Mouse (Mus musculus): ENCODE measurements around the gene Sec16b. TPM values are rescaled to one million over a fixed set of nuclear protein-coding genes. Genes with fewer than 3 reads are reported as not detected.

The Sec16b gene
- polyA plus RNA-seq, 1 experiment = 1.6 TPM

DNA sequence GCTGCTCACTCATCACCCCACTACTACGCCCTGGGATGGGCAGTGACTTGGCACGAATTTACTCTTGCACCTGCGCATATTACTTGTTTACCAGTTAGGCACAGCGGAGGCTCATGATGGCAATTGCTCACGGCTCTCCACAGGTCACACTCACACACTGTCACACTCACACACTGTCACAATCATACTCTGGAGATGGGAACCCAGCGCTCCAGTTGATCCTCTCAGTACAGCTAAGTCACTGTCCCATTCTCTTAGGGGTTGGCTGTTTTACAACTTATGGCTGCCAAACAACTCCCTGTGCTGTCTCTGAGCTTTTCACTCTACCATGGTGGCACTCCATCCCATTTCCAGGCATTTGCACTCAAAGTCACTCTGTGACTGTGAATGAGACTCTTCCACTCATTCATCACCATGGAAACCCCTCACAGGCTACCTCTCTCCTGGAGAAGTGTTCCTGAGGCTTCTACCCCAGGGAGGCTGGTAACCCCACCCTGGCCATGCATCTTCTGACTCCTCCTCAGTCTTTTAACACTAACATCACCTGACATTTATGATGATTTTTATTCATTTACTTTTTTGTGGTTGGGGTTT lies 5.1 kb upstream of the Sec16b start:
- TF ChIP-seq POLR2A (IDR thresholded peaks at IDR 0.05; ENCODE audit: borderline replicate concordance, control insufficient read depth, low read depth, low read length) = no peak
- no peak for TF ChIP-seq CTCF (IDR thresholded peaks at IDR 0.05; ENCODE audit: control insufficient read depth, insufficient read depth, low read length)
- H3K4me3 ChIP-seq (replicated peaks; ENCODE audit: control insufficient read depth, low read depth, low read length) = no peak overlapping the region
- WGBS = 91% methylated on average over 6 of the region's 6 CpGs

GRCm38 (mm10) chr1:157503071-157503470 lies 3.5 kb upstream of the Sec16b start:
- WGBS = 76% methylated on average over 6 of the region's 6 CpGs
- TF ChIP-seq CTCF (IDR thresholded peaks at IDR 0.05; ENCODE audit: control insufficient read depth, insufficient read depth, low read length) (no peak), POLR2A (IDR thresholded peaks at IDR 0.05; ENCODE audit: borderline replicate concordance, control insufficient read depth, low read depth, low read length) (no peak)
- no peaks in the 10 kb centered on the region; the same call in 1 of the 2 replicates for H3K4me1 ChIP-seq (ENCODE audit: control insufficient read depth, insufficient read depth, low read length)
- no peak overlapping the region for H3K27ac ChIP-seq (ENCODE audit: control insufficient read depth, insufficient read depth, low read depth, low read length, poor library complexity)
- no peak overlapping the region for H3K4me3 ChIP-seq (replicated peaks; ENCODE audit: control insufficient read depth, low read depth, low read length)

More for the DNA sequence above, 5.1 kb upstream of the Sec16b start:
- H3K4me1 ChIP-seq (ENCODE audit: control insufficient read depth, insufficient read depth, low read length) = no peaks in the 10 kb centered on the region; the same call in 1 of the 2 replicates
- no peak overlapping the region for H3K27ac ChIP-seq (ENCODE audit: control insufficient read depth, insufficient read depth, low read depth, low read length, poor library complexity)

DNA sequence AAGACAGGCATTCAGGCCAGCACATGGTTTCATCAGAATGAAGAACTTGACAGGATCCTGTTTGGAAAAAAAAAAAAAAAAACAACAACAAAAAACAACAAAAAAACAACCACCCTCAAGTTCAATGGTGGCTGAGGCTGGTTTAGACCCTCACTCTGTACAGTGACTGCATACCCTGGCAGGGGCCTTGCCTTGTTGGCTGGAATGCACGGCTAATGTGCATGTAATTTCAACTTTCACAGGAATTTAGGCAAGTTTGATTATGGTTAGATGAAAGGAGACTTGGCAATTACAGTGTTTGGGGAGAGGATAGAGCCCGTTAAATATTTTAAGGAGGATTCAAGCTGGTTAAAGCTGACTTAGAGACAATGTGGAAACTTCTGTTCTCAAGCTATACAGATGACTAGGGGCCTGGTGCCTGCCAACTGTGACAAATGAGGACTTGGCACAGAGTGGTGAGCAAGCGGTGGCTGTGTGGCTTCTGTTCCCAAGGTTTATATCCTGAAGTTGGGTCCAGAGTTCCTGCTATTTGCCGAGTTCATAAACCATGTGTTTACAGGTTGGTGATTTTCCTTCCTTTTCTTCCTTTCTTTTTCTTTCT lies 567 bp downstream of the Sec16b start:
- H3K4me3 ChIP-seq (replicated peaks; ENCODE audit: control insufficient read depth, low read depth, low read length) = no peak overlapping the region
- 69% methylated on average over 4 of the region's 4 CpGs for whole genome bisulfite sequencing
- no peaks in the 10 kb centered on the region for H3K4me1 ChIP-seq (ENCODE audit: control insufficient read depth, insufficient read depth, low read length)
- no peak overlapping the region for H3K27ac ChIP-seq (ENCODE audit: control insufficient read depth, insufficient read depth, low read depth, low read length, poor library complexity)
- TF ChIP-seq CTCF (IDR thresholded peaks at IDR 0.05; ENCODE audit: control insufficient read depth, insufficient read depth, low read length) (no peak), POLR2A (IDR thresholded peaks at IDR 0.05; ENCODE audit: borderline replicate concordance, control insufficient read depth, low read depth, low read length) (no peak)

GRCm38 (mm10) chr1:157507814-157508213 lies 1.3 kb downstream of the Sec16b start:
- WGBS = 82% methylated on average over 5 of the region's 5 CpGs
- Histone ChIP-seq H3K27ac (ENCODE audit: control insufficient read depth, insufficient read depth, low read depth, low read length, poor library complexity) (no peak overlapping the region), H3K4me1 (ENCODE audit: control insufficient read depth, insufficient read depth, low read length) (no peaks in the 10 kb centered on the region), H3K4me3 (replicated peaks; ENCODE audit: control insufficient read depth, low read depth, low read length) (no peak overlapping the region)
- no peak for TF ChIP-seq CTCF (IDR thresholded peaks at IDR 0.05; ENCODE audit: control insufficient read depth, insufficient read depth, low read length)
- no peak for TF ChIP-seq POLR2A (IDR thresholded peaks at IDR 0.05; ENCODE audit: borderline replicate concordance, control insufficient read depth, low read depth, low read length)

DNA sequence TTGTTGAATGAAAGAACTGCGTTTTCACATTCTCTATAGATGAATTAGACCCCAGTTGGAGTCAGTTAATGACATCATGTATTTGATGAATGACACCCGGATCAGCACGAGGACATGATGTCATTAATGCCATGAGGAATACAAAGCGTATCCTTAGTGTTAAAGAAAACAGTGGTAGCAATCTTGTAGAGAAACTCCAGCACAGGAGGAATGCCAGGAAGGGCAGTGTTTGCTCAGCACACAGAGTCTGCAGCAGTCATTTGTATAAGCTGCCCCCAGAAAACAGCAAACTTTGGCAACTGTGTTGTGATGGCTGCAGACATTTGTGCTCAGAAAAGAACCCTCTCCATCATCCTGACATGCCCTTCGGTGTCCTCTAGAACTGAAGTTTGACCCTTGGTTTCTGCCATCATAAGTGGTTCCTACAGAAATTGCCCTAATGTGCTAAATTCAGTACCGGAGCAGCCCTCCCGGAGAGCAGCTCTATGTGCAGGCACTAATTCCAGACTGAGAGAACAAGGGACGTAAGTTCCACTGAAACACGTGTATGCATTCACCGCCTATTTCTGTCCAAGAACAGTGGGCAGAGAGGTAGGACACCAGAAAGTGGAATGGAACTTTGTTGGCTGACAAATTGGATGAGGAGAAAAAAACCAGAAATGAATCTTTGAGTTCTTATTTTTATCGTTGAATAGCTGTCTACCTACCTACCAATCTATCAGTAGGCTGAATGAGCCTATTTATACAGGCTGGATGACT lies 6.3 kb downstream of the Sec16b start:
- TF ChIP-seq CTCF (IDR thresholded peaks at IDR 0.05; ENCODE audit: control insufficient read depth, insufficient read depth, low read length) (no peak), POLR2A (IDR thresholded peaks at IDR 0.05; ENCODE audit: borderline replicate concordance, control insufficient read depth, low read depth, low read length) (no peak)
- no peaks in the 10 kb centered on the region for H3K4me1 ChIP-seq (ENCODE audit: control insufficient read depth, insufficient read depth, low read length)
- H3K27ac ChIP-seq (ENCODE audit: control insufficient read depth, insufficient read depth, low read depth, low read length, poor library complexity) = no peak overlapping the region
- 87% methylated on average over 11 of the region's 11 CpGs for WGBS
- no peak overlapping the region for H3K4me3 ChIP-seq (replicated peaks; ENCODE audit: control insufficient read depth, low read depth, low read length)

- Histone ChIP-seq H3K4me3 (replicated peaks; ENCODE audit: control insufficient read depth, low read depth, low read length) (no peak overlapping the region), H3K4me1 (ENCODE audit: control insufficient read depth, insufficient read depth, low read length) (no peaks in the 10 kb centered on the region), H3K27ac (ENCODE audit: control insufficient read depth, insufficient read depth, low read depth, low read length, poor library complexity) (no peak overlapping the region)
- TF ChIP-seq CTCF (IDR thresholded peaks at IDR 0.05; ENCODE audit: control insufficient read depth, insufficient read depth, low read length) (no peak), POLR2A (IDR thresholded peaks at IDR 0.05; ENCODE audit: borderline replicate concordance, control insufficient read depth, low read depth, low read length) (no peak)
- WGBS = 67% methylated on average over 9 of the region's 9 CpGs
Measured at GRCm38 (mm10) chr1:157513559-157513958, 7.0 kb downstream of the Sec16b start.

DNA sequence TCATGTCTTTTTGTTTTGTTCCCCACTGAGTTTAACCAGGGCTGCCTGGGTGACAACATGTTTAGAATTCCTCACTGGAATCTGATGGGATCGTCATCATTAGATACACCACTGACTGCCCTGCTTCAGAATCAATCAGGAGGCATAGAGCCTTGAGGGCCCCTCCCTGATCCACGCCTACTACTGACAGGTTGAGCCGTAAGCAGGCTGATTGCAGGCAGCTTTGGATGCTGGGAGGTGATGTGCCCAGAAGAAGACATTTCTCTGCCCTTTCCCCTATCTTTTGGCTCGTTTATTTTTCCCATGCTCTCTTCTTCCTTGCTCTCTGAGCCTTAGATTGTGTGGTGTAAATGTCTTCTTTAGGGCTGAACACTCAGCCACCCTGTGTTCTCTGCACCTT lies 7.8 kb downstream of the Sec16b start:
- Histone ChIP-seq H3K27ac (ENCODE audit: control insufficient read depth, insufficient read depth, low read depth, low read length, poor library complexity) (no peak overlapping the region), H3K4me3 (replicated peaks; ENCODE audit: control insufficient read depth, low read depth, low read length) (no peak overlapping the region), H3K4me1 (ENCODE audit: control insufficient read depth, insufficient read depth, low read length) (no peaks in the 10 kb centered on the region)
- 73% methylated on average over 4 of the region's 4 CpGs for WGBS
- no peak for TF ChIP-seq CTCF (IDR thresholded peaks at IDR 0.05; ENCODE audit: control insufficient read depth, insufficient read depth, low read length)
- no peak for TF ChIP-seq POLR2A (IDR thresholded peaks at IDR 0.05; ENCODE audit: borderline replicate concordance, control insufficient read depth, low read depth, low read length)
